Mouse (Mus musculus): ENCODE data around the gene Pcdh20. TPM values are rescaled to one million over a fixed set of nuclear protein-coding genes. Genes with fewer than 3 reads are reported as not detected.

Gene Pcdh20
- not detected for polyA plus RNA-seq (2014; fragmentation: Illumina TruSeq; extraction: RNeasy Lipid Tissue Mini Kit (QIAGEN cat#74804); ENCODE audit: low read depth, low replicate concordance)

GRCm38 (mm10) chr14:88470495-88471434 is at the start of gene Pcdh20:
Gene Pcdh20 (minus strand): TSS chr14:88471396.

